Mouse (Mus musculus) lung, postnatal 0 days (tissue): ENCODE measurements around the gene Ccdc88b.

Source experiments
- CTCF ChIP-seq: IDR thresholded peaks from 2 replicates; pipeline ENCODE4 v1.5.1; 2016; ENCODE audit warnings: antibody characterized with exemption, mild to moderate bottlenecking
- EP300 ChIP-seq: IDR thresholded peaks from 2 replicates; pipeline ENCODE4 v1.6.1; 2016; ENCODE audit warnings: antibody characterized with exemption, mild to moderate bottlenecking, control low read depth

DNA sequence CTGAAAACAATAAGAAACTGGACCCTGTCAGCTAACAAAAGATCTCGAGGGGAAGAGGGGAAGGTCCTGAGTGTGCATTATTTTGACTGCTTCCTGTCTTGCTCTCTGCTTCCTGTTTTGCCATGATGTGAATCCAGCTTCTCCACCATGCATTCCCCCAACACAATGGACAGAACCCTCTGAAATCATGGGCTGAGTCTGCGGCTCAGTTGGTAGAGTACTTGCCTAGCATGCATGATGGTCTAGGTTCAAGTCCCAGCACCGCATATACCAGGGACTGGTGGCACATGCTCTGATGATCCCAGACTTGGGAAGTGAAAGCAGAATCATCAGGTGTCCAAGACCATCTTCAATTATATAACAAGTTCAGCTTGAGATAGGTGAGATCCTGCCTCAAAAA, 14.7 kb upstream of the Ccdc88b start:
- TF ChIP-seq CTCF (no peak), EP300 (no peak)
